Comparison of ENCODE assay signal across 22 mouse cellular contexts in the genomic region with DNA sequence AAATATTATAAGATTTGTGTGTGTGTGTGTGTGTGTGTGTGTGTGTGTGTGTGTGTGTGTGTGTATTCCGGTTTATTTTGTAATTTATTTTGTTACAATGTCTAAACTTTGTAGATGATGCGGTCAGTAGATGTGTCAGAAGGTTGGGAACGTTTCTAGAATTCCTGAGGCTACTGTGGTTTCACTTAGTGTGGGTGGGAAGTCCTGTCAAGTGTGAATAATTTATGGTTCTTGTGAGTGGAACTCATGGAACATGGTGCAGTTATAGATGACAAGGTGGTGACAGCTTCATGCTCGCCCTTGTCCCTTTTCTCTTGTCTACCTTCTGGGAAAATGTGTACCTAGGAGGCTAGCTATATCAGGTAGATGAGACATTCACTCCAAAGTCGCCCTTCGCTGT.
"Had no signal": no experiment of that assay in that cellular context is flagged by ENCODE, and none has a peak within 500 bp of the region (broad histone marks: within the 10 kb centered on the region; RNA-seq: fewer than 3 reads in every experiment).

No protein-coding gene starts in this region.

- DNase-seq: gastrocnemius, postnatal 25 days; heart, adult 18-20 months; heart, postnatal 14 days; heart, postnatal 36 days; kidney, adult 11 months; kidney, adult 2 months; kidney, adult 9 months; kidney, postnatal 14 days; kidney, postnatal 36 days; layer of hippocampus, adult 9-11 months; liver; liver, embryonic 13.5 days; liver, postnatal 0 days had no signal

- H3K27me3 ChIP-seq: heart, embryonic 13.5 days; heart, embryonic 15.5 days; hindbrain, embryonic 13.5 days; hindbrain, embryonic 15.5 days; kidney, embryonic 15.5 days; limb, embryonic 12.5 days; liver, embryonic 13.5 days; liver, embryonic 15.5 days had no signal

- ATAC-seq: hindbrain, postnatal 0 days; intestine, embryonic 16.5 days; liver, postnatal 0 days had no signal
